Mouse (Mus musculus) lung, postnatal 0 days (tissue): ENCODE results near the gene Dhodh.

Experiments
- CTCF ChIP-seq: IDR thresholded peaks from 2 replicates; pipeline ENCODE4 v1.5.1; 2016; ENCODE audit warnings: antibody characterized with exemption, mild to moderate bottlenecking
- EP300 ChIP-seq: IDR thresholded peaks from 2 replicates; pipeline ENCODE4 v1.6.1; 2016; ENCODE audit warnings: antibody characterized with exemption, mild to moderate bottlenecking, control low read depth

DNA sequence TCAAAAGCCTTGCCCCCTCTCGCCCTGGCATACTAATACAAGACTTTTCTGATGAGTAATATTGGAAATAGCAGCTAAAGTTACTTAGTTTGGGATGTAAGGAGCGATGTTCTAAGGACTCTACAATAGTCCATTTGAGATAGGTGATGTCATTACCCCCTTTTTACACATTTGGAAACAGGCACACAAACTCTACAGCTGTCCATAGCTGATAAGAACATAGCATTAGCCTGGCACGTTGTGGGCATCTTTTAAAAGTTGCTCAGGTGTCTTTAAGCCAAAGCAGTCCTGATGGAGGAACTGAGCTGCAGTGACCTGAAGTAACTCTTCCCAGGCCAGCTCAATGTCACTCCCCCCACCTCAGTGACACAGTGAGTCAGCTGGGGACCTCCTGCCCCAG is 17.1 kb downstream of the Dhodh start:
- TF ChIP-seq EP300 = no peak
- no peak for TF ChIP-seq CTCF
